Mouse (Mus musculus) cerebellum, postnatal 14 days (tissue): Measurements from ENCODE around the gene Slc26a1.
"Not testable (repeated sequence)": the region's sequence is repeated elsewhere in the genome, so short reads cannot be mapped to it uniquely, and the experiment has no call there.

Experiments used
- DNase-seq, 2 experiments: peaks; one replicate each; pipeline ENCODE4 v3.0.0; 2021; ENCODE audit warnings: mixed read lengths in 2 of 2

Slc26a1 gene

DNA sequence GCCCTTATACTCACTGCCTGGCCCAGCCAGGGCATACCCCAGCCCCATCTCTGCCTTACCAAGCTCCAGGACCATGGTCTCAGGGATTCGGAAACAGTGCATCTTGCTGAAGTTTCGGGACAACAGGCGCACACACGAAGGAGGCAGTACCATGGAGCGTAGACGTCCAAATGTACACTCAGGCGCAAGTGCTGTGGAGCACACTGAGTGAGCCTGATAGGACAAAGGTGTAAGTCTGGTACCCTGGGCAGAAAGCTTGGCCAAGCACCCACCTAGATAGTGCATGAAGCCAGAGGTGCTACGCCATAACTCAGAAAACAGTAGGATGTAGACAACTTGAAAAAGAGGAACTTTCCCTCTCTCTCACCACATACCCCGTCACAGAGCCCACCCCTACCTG is 20.0 kb downstream of the Slc26a1 start:
- no peak for DNase-seq

DNA sequence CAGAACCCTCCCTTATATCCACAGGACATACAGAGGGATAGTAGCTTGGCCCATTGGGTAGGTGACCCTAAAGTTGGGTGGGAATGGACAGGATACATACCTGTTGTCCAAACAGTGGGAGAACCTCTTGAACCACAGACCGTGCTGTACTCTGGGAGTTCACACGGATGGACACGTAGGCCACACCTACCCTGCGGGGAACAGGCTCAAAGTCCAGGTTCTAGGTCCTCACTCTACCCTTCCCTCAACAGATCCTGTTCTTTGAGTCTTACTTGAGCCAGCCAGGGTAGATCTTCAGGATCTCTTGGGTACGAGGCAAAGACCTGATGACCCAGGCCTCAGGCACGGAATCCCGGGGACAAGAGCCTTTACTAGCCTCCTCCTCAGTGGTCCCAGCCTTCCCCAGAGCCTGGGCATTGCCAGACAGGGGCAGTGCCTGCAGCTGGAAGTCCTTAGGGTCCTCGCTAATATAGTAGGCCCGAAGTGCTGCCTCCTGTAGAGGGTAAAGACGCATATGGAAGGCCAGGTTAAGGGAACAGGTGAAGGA is 20.9 kb downstream of the Slc26a1 start:
- DNase-seq = no peak

DNA sequence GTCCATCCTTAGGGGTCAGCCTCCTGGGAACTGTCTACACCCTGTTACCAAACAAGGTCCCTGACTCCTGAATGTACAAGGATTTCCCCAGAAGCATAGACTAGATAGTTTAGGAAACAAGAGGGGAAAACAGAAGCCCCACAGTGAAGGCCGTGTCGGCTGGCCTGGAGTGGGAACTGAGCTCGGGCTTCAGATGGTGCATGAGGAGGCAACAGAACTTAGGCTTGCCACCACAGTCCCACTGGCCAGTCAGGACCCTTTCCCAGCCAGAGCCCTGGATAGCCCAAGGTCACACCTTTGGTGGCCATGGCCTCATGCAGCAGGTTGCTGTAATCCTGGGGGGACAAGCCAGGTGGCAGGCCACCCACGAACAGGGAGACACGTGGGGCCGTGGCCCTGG is 22.0 kb downstream of the Slc26a1 start:
- no peak for DNase-seq

DNA sequence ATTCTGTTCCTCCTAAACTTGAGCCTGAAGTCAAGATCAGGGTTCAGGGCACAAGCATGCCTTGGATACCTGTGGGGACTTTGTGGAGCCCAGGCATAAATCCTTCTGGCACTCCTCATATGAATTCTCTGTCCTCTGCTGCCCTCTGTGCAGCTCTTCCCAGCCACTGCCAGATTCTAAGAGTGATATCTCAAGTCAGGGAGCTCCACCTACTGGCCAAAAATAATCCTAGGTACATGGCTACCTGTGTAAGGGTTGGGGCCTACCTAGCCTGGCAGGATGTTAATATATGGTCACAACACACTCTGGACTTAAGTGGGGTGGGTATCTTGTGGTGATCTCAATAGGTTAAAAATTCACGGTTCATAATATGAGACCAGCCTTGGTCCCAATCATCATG is 23.5 kb downstream of the Slc26a1 start:
- DNase-seq = peak; percentile 87 to 90

DNA sequence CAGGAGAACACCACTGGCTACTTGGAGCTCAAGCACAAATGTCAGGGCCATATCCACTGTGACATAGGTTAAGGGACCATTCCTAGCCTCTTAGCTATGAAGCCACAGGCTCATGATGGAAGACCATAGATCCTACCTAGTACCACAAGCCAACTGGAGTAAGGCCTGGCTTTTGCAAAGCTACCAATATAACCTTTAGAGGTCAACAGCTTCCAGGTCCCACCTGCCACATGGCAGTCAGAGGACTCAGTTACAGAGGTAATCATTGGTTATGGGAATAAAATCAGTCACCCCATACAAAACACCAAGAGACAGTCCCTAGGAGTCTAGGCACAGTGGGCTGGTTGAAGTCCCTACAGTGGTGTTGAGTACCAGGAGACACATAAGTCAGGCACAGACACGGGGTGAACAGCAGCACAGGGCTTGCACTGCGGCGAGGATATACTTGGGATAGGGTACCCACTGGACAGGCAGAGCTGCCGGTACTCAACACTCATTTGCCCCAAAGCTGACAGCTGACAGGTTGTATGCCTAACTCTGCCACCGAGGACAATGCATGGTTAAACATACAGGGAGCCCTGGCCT is 24.1 kb downstream of the Slc26a1 start:
- DNase-seq = no peak

DNA sequence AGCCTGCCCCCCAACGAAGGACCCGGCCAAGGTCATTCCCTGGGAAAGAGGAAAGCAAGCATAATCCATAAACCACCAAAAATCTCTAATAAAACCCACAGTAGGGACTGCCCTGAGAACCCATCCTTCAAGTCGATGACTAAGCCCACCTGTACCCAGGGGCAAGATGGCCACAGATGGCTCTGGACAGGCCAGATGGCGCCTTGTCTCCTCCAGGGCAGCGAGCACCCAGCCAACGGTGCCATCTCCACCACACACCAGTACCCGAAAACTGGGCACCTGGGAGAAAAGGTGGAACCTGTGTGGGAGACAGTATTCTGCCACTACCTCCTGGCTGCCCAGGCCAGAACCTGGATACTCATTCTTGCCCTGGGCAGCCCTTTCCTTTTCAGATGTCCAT is 25.0 kb downstream of the Slc26a1 start:
- DNase-seq = peak; percentile 40 to 53

DNA sequence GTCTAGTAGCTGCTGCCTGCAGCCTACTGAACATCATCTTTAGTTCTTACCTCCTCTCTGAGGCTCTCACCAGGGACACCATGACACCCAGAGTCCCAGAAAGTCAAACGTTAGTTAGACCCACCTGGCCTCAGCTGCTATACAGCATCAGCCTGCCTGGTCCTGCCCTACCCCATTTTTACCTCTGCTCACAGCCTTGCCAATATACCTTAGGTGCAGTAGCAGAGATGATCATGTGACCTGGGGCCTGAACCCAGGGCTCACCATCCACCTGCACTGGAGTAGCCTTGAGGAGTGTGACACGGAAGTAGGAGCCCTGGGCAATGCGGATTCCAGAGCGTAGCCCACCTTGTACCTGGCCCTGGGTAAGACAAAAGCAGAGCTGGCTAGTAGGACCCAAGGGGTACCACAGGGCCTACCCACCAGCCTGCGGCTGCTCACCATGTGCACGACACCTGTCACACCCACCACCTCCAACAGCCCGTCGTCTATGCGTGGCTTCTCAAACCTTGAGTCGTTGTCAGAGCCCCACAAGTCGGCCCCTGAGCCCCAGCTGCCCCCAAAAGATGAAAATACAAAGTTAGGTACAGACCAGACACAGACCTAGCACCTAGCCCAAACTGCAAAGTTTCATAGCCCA is 26.3 kb downstream of the Slc26a1 start:
- peak in 1 of 2 experiments; percentile 6 for DNase-seq

DNA sequence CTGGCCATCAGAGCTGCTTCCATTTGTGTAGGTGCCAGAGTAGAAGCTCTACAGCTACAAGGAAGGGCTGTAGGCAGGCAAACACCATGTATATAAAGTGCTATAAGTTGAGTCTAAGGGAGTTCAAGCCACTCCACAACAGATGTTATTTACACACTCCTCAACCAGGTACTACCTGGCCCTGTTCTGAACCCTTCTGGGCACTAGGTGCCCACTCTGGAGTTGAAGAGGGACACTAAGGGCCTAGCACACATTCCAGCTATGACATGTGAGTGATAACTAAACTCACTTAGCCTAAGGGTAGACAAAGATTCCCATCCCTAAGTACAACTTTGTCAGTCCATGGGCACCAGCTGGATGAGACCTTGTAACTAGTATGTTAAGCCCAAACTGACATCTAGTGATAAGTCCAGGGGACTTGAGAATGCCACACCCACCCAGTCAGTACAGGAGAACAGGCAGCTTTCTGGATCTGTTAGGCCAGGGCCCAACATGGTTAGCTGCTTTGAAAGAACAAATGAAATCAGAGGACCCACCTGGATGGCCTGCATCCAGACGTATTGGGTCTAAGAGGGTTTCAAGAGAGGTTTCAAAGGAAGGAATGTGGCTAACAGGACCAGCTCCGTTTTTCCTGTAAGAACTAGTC is 27.4 kb downstream of the Slc26a1 start:
- no peak for DNase-seq

DNA sequence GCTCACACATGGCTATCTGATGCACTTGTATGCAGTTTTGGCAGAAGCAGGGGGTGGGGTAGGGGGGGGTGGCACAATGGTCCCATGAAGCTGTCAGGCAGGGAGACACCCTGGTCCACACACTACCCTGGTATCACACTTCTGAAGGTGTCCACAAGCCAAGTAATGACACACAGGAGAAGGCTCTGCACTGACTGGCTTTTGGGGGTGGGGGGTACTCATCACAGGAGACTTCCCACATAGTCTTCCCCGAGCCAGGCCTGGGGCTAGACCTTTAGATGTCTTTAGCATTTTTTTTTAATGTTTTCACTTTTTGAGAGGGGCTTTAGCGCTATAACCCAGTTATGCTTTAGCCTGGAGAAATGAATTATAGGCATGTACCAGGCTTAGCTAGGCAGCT is 28.1 kb downstream of the Slc26a1 start:
- no peak for DNase-seq

DNA sequence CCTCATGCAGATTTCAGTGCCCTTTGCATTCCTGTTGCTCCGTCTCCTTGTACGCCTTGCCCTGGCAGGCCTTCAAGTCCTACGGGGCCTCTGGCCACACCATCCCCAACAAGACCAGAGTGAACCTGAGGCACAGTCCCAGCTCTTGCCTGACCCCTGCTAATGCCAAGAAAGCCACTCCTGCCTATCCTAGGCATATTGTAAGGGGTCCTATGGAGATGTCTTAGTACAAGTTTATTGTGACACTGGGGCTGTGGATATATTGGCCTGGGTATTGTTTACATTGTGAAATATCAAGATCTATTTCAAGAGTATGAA is 29.1 kb downstream of the Slc26a1 start:
- no peak for DNase-seq

DNA sequence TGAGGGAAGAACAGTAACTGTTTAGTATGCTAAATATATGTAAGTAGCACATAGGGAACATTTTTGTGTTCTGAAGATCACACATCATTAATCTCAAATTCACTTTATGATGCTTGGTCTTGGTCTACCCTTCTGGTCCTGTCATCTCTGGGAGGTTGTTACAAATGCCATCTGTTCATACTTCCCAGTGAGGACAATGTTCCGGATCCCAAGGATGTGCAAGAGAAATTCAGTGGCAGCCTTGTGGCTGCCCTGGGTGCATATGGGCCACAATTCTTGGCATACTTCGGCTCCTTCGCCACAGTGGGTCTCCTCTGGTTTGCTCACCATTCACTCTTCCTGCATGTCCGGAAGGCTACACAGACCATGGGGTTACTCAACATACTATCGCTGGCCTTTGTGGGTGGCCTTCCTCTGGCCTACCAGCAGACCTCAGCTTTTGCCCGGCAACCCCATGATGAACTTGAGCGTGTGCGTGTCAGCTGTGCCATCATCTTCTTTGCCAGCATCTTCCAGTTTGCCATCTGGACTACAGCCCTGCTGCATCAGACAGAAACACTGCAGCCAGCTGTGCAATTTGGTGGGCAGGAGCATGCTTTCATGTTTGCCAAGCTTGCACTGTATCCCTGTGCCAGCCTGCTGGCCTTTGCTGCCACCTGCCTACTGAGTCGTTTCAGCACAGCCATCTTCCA is 29.6 kb downstream of the Slc26a1 start:
- peak; percentile 76 to 77 for DNase-seq

DNA sequence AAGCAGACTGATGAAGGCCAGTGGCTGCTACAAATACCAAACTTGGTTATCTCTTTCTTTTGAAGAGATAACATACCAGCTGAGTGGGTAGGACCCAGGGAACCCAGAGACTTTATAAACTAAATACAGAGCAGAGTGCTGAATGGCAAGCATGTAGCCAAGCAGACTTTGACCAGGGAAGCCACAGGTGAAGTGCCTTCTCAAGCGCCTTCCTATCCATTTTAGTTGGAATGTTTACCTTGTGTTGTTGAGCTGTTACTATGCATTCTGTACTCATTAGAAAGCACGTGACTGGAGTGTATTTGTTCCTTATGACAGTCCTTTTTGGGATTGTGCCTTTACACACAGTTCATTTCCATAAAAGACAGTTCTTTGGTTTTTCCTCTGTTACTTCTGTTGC is 31.7 kb downstream of the Slc26a1 start:
- DNase-seq = no peak

DNA sequence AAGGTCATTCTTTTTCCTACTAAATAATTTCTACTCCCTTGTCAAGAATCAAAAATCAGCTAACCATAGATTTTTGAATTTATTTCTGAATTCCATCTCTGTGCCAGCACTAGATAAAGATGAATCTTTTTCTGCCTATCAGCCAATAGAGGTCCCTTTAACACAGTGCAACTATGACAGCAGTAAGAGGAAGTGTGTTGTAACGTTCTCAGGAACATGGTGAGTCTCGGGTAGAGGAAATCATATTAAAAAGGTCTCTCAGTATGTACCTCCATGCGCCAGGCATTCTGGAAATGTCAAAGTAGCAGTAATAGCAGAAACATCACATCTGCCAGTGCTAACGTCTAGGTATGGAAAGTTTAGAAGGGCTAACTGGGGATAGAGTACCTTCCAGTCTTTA is 39.2 kb downstream of the Slc26a1 start:
- no peak for DNase-seq

DNA sequence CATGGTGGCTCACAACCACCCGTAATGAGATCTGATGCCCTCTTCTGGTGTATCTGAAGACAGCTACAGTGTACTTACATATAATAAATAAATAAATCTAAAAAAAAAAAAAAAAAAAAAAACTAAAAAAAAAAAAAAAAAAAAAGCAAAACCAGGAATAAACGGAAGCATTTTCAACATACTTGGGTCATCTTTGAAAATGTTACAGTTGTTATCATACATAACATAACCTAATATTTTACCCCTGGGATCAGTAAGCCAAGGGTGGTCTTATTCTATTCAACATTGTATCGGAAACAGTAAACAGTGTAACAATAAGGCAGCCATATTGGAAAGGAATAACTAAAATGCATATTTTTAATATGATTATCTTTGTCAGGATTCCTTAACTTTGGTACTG is 41.3 kb downstream of the Slc26a1 start:
- not testable (repeated sequence) for DNase-seq

DNA sequence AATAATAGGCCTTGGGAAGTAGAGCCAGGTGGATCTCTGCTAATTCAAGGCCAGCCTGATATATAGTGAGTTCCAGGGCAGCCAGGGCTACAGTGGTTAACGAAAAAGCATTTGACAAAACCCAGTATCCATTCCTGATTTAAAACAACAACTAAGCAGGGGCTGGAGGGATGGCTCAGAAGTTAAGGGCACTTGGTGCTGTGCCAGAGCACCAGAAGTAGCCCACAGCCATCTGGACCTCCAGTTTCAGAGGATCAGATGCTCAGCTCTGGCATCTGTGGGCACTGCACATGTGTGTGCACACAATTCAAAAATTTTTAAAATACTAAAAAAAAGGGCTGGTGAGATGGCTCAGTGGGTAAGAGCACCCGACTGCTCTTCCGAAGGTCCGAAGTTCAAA is 41.7 kb downstream of the Slc26a1 start:
- DNase-seq = peak; percentile 32 to 45

DNA sequence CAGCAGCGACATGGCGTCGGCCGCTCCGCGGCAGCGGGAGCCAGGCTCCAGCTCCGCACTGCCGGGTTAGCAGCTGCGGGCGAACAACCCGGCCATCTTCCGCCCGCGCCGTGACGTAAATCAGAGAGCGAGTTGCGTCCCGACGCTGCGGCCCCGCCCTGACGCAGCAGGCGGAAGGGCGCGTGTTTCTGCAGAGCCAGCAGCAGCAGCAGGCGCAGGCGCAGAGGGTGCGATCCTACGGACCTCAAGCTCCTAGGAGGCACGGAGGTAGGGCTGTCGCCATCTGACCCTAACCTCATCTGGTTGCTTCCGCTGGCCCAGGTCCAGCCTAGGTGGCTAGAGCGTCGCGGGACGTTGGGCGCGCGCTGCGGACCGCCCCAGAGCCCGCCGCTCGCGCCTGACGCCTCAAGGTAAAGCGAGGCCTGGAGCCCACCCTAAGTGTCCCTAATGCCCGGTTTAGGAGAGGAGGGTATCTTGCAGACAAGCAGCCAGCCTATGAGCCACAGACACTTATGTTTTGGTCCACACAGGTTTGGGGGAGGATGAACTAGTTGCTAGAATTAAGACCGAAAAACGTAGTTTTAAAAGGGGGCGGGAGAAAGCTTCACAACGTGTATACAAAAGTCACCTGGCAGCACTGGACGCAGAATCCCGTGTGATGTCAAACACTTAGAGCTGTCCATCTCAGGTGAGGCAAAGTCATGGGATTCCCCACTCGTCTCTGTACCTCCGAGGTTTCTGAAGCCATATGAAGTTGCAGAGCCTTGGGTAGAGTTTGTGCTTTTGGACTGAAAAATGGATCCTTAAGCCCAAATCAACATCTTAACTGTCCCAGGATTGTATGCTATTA is 45.5 kb downstream of the Slc26a1 start, which contains the start of the genes Gak and Tmem175:
Gak (minus strand) TSS at position 122 of the 850 bp plus-strand sequence.
Tmem175 (plus strand) TSS at position 137 of the 850 bp plus-strand sequence.
- peak; percentile 93 to 95 for DNase-seq

DNA sequence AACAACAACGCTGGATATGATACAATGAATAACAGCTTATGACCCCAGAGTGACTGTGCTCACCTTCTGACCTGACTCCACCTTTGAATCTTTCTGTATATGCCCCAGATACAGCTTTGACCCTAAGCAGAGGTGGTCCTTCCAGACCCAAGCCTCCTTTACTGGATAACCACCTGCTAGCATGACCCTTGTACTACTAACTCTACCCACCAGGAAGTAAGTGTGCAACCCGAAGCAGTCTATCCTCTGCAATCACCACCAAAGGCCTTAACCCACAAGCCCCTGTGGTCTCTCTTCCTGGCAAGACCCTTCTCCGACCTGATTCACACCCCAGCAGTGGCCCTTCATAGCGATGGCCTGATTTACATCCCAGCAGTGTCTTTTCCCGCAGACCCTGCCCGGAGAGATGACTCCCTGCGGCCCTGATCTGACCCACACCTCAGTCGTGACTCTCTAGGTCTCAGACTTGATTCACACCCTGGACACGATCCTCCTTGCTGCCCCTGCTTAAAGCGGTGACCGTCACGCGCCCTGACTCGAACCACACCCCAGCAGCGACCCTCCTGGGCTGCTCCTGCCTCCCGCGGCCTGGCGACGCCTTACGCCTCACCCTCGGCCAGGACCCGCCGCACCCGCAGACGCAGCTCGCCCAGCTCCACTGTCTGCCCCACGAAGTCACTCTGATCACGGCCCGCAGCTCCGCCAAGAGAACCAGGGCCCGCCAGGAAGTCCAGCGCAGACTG is 46.3 kb downstream of the Slc26a1 start:
- no peak for DNase-seq

DNA sequence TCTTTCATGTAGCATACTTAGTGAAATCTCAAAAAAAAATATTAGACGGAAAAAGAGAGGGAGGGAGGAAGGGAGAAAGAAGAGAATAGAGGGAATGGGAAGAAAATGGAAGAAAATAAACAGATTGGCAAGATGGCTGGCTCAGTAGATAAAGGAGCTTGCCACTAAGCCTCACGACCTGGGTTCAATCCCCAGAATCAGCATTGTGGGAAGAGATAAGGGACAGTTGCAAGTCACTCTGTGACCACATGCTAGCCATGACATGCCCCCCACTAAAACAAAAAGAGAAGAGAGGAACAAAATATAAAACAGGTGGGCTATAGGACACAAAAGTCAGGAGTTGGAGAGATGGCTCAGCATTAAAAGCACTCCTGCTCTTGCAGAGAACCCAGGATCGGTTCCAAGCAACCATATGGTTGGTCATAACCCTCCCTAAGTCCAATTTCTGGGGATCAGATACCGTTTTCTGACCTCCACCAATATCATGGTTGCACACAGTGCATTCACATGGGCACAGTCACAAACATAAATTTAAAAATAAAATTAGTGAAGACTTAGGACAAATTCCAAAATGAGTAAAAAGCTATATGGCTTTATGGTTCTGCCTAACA is 49.2 kb downstream of the Slc26a1 start:
- DNase-seq = peak in 1 of 2 experiments; percentile 36

DNA sequence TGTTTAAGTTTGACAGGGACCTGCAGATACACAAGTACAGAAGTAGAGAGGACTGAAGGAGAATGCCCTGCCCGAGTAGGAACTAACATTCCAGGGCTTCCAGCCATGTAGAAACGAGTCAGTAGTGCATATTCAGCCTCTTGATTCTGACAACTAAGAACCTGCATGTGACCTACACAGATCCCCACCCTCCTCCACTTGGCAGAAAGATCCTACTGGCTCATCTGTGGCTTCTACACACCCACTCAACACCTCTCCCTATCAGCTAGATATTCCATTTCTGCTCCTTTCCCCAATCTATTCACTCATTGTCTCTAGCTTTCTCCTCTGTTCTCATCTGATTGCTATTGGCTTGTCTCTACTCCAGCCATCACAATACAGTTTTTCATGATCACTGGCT is 53.5 kb downstream of the Slc26a1 start:
- DNase-seq = no peak
